Comparison of ENCODE assay signal across 11 mouse cellular contexts in the genomic region with DNA sequence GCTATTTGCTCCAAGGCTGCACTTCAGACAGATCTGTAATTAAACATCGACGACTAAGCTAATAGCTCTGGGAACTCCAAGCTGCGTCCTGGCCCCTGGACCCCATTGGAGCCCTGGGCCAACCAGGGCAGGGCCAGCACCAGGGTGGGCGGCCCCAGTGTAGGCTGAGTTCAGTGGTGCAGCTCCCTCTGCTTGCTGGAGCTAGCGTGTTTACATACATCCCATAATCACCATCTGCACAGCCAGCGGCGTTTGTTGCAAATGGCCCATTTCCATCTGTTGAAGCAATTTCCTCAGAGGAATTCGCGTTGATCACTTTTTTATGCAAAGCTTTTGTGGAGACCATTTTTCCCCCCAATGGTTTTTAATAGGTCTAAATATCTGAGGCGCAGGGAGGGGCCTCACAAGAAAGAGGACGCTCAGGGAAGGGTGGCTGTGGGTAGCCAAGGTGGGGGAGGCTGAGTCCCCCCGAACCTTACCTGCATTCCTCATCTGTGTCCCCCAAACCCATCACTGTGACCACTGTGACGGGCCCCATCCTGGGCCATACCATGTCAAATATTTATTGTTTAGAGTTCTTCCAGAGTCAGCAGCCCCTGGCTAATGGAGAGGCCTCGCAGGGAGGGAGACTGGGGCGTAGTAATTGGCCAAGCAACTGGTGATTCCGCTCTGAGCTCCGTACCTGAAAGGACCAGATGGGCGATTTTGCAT.
DNase-seq lines count a peak whose midpoint lies in the region; ATAC-seq and TF ChIP-seq lines count a peak whose summit lies in the region.
"Had no signal": no experiment of that assay in that cellular context is flagged by ENCODE, and none has a peak within 500 bp of the region (broad histone marks: within the 10 kb centered on the region; RNA-seq: fewer than 3 reads in every experiment).

No protein-coding gene starts in this region.

- DNase-seq in kidney, adult 8-10 months, result no peak
- DNase-seq in forebrain, embryonic 10.5 days (ENCODE audit: extremely low spot score, low spot score), result no peak
- DNase-seq in layer of hippocampus, adult 2 months (ENCODE audit: low spot score in 2 of 2), result no peak
- no peak for DNase-seq in gastrocnemius, adult 18-20 months (ENCODE audit: low spot score)
- no peak for DNase-seq in heart, adult 11 months
- DNase-seq: cerebellum, adult 11-12 months; thymus, adult 2 months had no signal

- H3K9ac ChIP-seq in kidney, embryonic 16.5 days (replicated peaks; ENCODE audit: low read length), result no peak overlapping the region
- H3K9ac ChIP-seq in intestine, embryonic 15.5 days, result no peak overlapping the region
- H3K9ac ChIP-seq in neural tube, embryonic 12.5 days, result no peak overlapping the region
- H3K9ac ChIP-seq: heart, embryonic 15.5 days had no signal

- no peak overlapping the region for H3K4me3 ChIP-seq in kidney, embryonic 16.5 days (ENCODE audit: low read length)
- no peak overlapping the region for H3K4me3 ChIP-seq in forebrain, embryonic 10.5 days
- H3K4me3 ChIP-seq in intestine, embryonic 15.5 days (replicated peaks), result no peak overlapping the region
- H3K4me3 ChIP-seq in neural tube, embryonic 12.5 days, result no peak overlapping the region
- H3K4me3 ChIP-seq in layer of hippocampus, adult 2 months, result no peak overlapping the region
- H3K4me3 ChIP-seq: heart, embryonic 15.5 days had no signal

- peaks cover 17% of the 10 kb centered on the region for H3K27me3 ChIP-seq in kidney, embryonic 16.5 days (ENCODE audit: insufficient read depth, low read length)
- H3K27me3 ChIP-seq in forebrain, embryonic 10.5 days (ENCODE audit: poor library complexity, severe bottlenecking), result peaks cover 18% of the 10 kb centered on the region
- H3K27me3 ChIP-seq in intestine, embryonic 15.5 days (replicated peaks), result no peaks in the 10 kb centered on the region
- H3K27me3 ChIP-seq in neural tube, embryonic 12.5 days (replicated peaks), result no peaks in the 10 kb centered on the region

- H3K9me3 ChIP-seq in kidney, embryonic 16.5 days (ENCODE audit: low read length), result no peaks in the 10 kb centered on the region
- no peaks in the 10 kb centered on the region for H3K9me3 ChIP-seq in forebrain, embryonic 10.5 days
- H3K9me3 ChIP-seq in intestine, embryonic 15.5 days, result no peaks in the 10 kb centered on the region
- H3K9me3 ChIP-seq in neural tube, embryonic 12.5 days, result no peaks in the 10 kb centered on the region
- H3K9me3 ChIP-seq: heart, embryonic 15.5 days had no signal

- no peak overlapping the region for H3K27ac ChIP-seq in kidney, embryonic 16.5 days (ENCODE audit: low read length)
- H3K27ac ChIP-seq in forebrain, embryonic 10.5 days, result peak overlapping the region; percentile 2; the same call in 1 of the 2 replicates
- H3K27ac ChIP-seq in intestine, embryonic 15.5 days, result peak overlapping the region; percentile 33; the same call in 1 of the 2 replicates
- no peak overlapping the region for H3K27ac ChIP-seq in neural tube, embryonic 12.5 days
- no peak overlapping the region for H3K27ac ChIP-seq in layer of hippocampus, adult 2 months
- H3K27ac ChIP-seq: heart, embryonic 15.5 days had no signal

- no peak overlapping the region; the same call in 1 of the 2 replicates for H3K4me2 ChIP-seq in kidney, embryonic 16.5 days (replicated peaks; ENCODE audit: low read depth, low read length)
- H3K4me2 ChIP-seq in intestine, embryonic 15.5 days (replicated peaks), result no peak overlapping the region
- H3K4me2 ChIP-seq in neural tube, embryonic 12.5 days (replicated peaks), result no peak overlapping the region
- H3K4me2 ChIP-seq: heart, embryonic 15.5 days had no signal

- peak; percentile 85 for ATAC-seq in kidney, embryonic 16.5 days (ENCODE audit: low FRiP score, low TSS enrichment)
- ATAC-seq in intestine, embryonic 15.5 days, result peak; percentile 52; the same call in 1 of the 2 replicates
- ATAC-seq in neural tube, embryonic 12.5 days (ENCODE audit: low FRiP score, low read depth), result peak; percentile 82; the same call in 1 of the 2 replicates

- H3K4me1 ChIP-seq in kidney, embryonic 16.5 days (ENCODE audit: insufficient read depth, low read length), result peaks cover 23% of the 10 kb centered on the region; the same call in 1 of the 2 replicates
- peaks cover 28% of the 10 kb centered on the region for H3K4me1 ChIP-seq in forebrain, embryonic 10.5 days
- peaks cover 13% of the 10 kb centered on the region; the same call in 1 of the 2 replicates for H3K4me1 ChIP-seq in intestine, embryonic 15.5 days (replicated peaks)
- H3K4me1 ChIP-seq in neural tube, embryonic 12.5 days, result peaks cover 12% of the 10 kb centered on the region
- H3K4me1 ChIP-seq: heart, embryonic 15.5 days had no signal

- WGBS in kidney, embryonic 16.5 days, result 42% methylated on average over 18 of the region's 18 CpGs
- WGBS in forebrain, embryonic 10.5 days, result 59% methylated on average over 18 of the region's 18 CpGs
- 32% methylated on average over 18 of the region's 18 CpGs for WGBS in intestine, embryonic 15.5 days
- WGBS in neural tube, embryonic 12.5 days, result 28% methylated on average over 18 of the region's 18 CpGs

- no peak for TF ChIP-seq CTCF in layer of hippocampus, adult 2 months (conservative IDR thresholded peaks at IDR 0.05)

- H3K36me3 ChIP-seq in kidney, embryonic 16.5 days (ENCODE audit: insufficient read depth, low read length), result no peaks in the 10 kb centered on the region
- H3K36me3 ChIP-seq in forebrain, embryonic 10.5 days (replicated peaks), result no peaks in the 10 kb centered on the region
- H3K36me3 ChIP-seq in intestine, embryonic 15.5 days, result no peaks in the 10 kb centered on the region
- no peaks in the 10 kb centered on the region for H3K36me3 ChIP-seq in neural tube, embryonic 12.5 days
- H3K36me3 ChIP-seq: heart, embryonic 15.5 days had no signal

Comparison
In these comparisons a context has a peak if more than half of its experiments do, and no peak if none do; other contexts are left out.
1. H3K27ac ChIP-seq: peak in forebrain, embryonic 10.5 days (single experiment) and intestine, embryonic 15.5 days (single experiment); none in kidney, embryonic 16.5 days (single experiment), neural tube, embryonic 12.5 days (single experiment) and layer of hippocampus, adult 2 months (single experiment).
2. Peak in every context shown above with its lines, with median percentiles within 50 percentile points of each other: ATAC-seq.